Mouse (Mus musculus) lung, embryonic 15.5 days (tissue): ENCODE results near the gene Med26. TPM values are rescaled to one million over a fixed set of nuclear protein-coding genes. Genes with fewer than 3 reads are reported as not detected.

Experiments
- ATAC-seq: fragments of 200-750 bp; cut with Nextera tagmentation; 2 replicates; pipeline ENCODE4 v1.8.0; 2017; ENCODE audit warnings: moderate number of reproducible peaks, borderline replicate concordance; ENCODE audit not compliant: low FRiP score, low TSS enrichment; ENCODE audit errors: extremely low read depth
- H3K27ac ChIP-seq: fragments of 300-500 bp; sonication (generic); 2 replicates; pipeline ENCODE4 v1.5.1; 2015; ENCODE audit warnings: moderate library complexity, mild to moderate bottlenecking, inconsistent platforms
- H3K27me3 ChIP-seq: fragments of 300-500 bp; sonication (generic); 2 replicates; pipeline ENCODE4 v1.6.1; 2015; ENCODE audit warnings: inconsistent platforms
- H3K36me3 ChIP-seq: fragments of 300-500 bp; sonication (generic); 2 replicates; pipeline ENCODE4 v1.6.1; 2015; ENCODE audit warnings: inconsistent platforms
- H3K4me1 ChIP-seq: fragments of 300-500 bp; sonication (generic); 2 replicates; pipeline ENCODE4 v1.6.1; 2015; ENCODE audit warnings: inconsistent platforms
- H3K4me2 ChIP-seq: fragments of 300-500 bp; sonication (generic); 2 replicates; pipeline ENCODE4 v1.6.1; 2015; ENCODE audit warnings: inconsistent platforms, mild to moderate bottlenecking, moderate library complexity
- H3K4me3 ChIP-seq: fragments of 300-500 bp; sonication (generic); 2 replicates; pipeline ENCODE4 v1.5.1; 2015; ENCODE audit warnings: mild to moderate bottlenecking, inconsistent platforms
- H3K9ac ChIP-seq: fragments of 300-500 bp; sonication (generic); 2 replicates; pipeline ENCODE4 v1.6.1; 2015; ENCODE audit warnings: inconsistent platforms
- H3K9me3 ChIP-seq: fragments of 300-500 bp; sonication (generic); 2 replicates; pipeline ENCODE4 v1.6.1; 2016; ENCODE audit warnings: inconsistent platforms
- WGBS: fragments of 180-500 bp; shearing (Covaris S2); methylation state at CpG from one replicate; pipeline ENCODE4 v1.1.7; 2015; 5-methylcytosine and 5-hydroxymethylcytosine counted together
- polyA plus RNA-seq: library from polyadenylated mRNA; unstranded; fragments of >200 nt; fragmentation: Nextera tagmentation; extraction: Ambion mirVana; gene quantifications from 2 replicates; pipeline ENCODE4 v1.2.1, GENCODE M21; 2015

The Med26 gene
- polyA plus RNA-seq, 1 experiment from 2014 or later: 17.2 TPM

DNA sequence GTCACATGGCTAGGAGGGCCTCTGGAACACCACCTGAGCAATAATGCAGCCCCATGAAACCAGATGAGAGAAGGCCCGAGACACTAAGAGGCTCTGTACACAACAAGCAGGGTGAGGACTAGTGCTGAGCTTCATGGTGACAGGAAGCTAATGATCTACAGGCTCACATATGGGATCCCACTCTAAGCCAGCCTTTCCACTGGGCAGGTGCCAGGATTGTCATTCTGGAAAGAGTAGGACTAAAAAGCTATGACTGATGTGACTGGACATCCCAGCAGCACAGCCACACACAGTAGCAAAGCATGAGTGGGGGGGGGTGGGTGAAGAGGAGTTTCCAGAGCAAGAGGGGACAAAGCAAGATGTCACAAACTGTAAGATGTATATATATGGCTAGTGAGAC is 50.2 kb downstream of the Med26 start:
- H3K4me1 ChIP-seq: peaks cover 11% of the 10 kb centered on the region
- H3K4me3 ChIP-seq: no peak overlapping the region
- H3K4me2 ChIP-seq: no peak overlapping the region
- peaks cover 27% of the 10 kb centered on the region for H3K36me3 ChIP-seq
- WGBS: 71% methylated on average over 1 of the region's 1 CpGs
- H3K9ac ChIP-seq: no peak overlapping the region
- H3K9me3 ChIP-seq: no peaks in the 10 kb centered on the region
- no peaks in the 10 kb centered on the region for H3K27me3 ChIP-seq
- ATAC-seq: no peak
- no peak overlapping the region for H3K27ac ChIP-seq

DNA sequence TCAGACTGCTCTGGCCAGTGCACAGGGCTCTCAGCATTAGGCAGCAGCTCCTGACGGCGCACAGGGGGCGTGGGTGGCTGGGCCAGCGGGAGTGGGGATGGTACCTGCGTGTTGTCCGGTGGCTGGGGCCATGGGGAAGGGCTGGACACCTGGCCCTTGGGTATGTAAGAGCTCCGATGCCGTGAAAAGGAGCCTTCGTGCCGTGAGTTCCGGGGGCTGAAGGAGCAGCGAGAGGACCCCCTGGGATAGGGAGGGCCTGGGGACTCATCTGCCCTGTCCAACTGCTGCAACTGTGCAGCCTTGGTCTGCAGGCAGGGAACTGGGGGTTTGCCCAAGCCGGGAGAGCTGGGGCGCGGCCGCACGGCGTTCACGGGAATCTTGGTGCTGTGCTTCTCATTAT is 51.9 kb downstream of the Med26 start:
- H3K9ac ChIP-seq: no peak overlapping the region
- peaks cover 27% of the 10 kb centered on the region for H3K36me3 ChIP-seq
- no peaks in the 10 kb centered on the region for H3K27me3 ChIP-seq
- WGBS: 87% methylated on average over 19 of the region's 19 CpGs
- no peak overlapping the region for H3K4me3 ChIP-seq
- no peak overlapping the region for H3K27ac ChIP-seq
- H3K9me3 ChIP-seq: no peaks in the 10 kb centered on the region
- H3K4me1 ChIP-seq: peaks cover 15% of the 10 kb centered on the region
- no peak for ATAC-seq
- no peak overlapping the region for H3K4me2 ChIP-seq

DNA sequence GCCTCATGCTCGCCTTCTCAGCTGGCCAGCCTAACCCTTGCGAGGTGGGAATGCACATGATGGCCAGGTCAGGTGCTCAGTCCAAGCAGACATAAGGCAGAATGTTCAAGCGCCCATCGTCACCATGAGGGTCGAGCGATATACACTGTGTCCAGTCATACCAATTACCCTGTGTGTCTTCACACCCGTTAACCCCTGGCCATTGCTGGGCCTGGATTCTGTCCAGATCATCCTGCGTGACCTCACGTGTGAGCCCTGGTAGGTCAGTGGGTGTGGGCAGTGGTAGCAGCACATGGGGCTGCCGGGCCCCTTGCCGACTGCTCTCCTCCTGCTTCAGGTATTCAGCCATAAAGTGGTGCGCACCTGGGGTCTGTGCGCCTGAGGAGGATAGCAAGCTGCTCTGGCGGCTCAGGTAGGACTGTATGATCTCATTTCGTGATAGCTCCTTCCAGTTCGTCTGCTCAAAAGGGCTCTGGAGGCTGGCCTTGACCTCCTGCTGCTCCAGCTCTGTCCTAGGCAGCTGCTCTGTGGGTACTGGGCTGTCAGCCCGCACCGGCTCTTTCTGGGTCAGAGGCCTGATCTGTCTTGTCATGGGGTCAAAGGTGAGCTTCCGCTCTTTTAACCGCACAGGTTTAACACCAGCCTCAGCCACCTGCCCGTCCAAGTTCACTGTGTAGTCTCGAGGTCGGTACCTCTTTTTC is 52.5 kb downstream of the Med26 start:
- no peaks in the 10 kb centered on the region for H3K9me3 ChIP-seq
- H3K9ac ChIP-seq: no peak overlapping the region
- H3K36me3 ChIP-seq: peaks cover 27% of the 10 kb centered on the region
- no peak overlapping the region for H3K27ac ChIP-seq
- 84% methylated on average over 23 of the region's 23 CpGs for WGBS
- no peak for ATAC-seq
- H3K4me3 ChIP-seq: no peak overlapping the region
- peaks cover 22% of the 10 kb centered on the region for H3K4me1 ChIP-seq
- no peak overlapping the region for H3K4me2 ChIP-seq
- H3K27me3 ChIP-seq: no peaks in the 10 kb centered on the region

DNA sequence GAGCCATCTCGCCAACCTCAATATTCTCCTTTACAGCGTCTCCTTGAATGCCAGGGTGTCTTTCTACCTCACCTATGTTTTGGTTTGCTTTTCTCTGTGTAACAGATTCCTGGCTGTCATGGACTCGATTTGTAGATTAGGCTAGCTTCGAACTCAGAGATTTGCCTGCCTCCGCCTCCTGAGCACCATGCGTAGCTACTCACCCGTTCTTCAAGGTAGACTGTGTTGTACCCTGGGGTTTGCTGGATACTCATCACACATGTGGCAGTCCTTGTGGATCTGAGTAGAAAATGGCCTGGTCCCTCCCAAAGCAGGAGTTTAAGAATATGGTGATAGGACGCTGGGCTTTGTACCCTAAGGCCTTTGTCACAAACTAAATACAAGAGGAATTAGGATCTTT is 54.7 kb downstream of the Med26 start:
- Histone ChIP-seq H3K36me3 (peaks cover 36% of the 10 kb centered on the region), H3K27ac (peak overlapping the region; percentile 62), H3K4me1 (peaks cover 25% of the 10 kb centered on the region), H3K27me3 (no peaks in the 10 kb centered on the region), H3K9ac (peak overlapping the region; percentile 52), H3K9me3 (no peaks in the 10 kb centered on the region), H3K4me2 (peak overlapping the region; percentile 63), H3K4me3 (peak overlapping the region; percentile 82)
- 9% methylated on average over 8 of the region's 8 CpGs for WGBS
- ATAC-seq: no peak

DNA sequence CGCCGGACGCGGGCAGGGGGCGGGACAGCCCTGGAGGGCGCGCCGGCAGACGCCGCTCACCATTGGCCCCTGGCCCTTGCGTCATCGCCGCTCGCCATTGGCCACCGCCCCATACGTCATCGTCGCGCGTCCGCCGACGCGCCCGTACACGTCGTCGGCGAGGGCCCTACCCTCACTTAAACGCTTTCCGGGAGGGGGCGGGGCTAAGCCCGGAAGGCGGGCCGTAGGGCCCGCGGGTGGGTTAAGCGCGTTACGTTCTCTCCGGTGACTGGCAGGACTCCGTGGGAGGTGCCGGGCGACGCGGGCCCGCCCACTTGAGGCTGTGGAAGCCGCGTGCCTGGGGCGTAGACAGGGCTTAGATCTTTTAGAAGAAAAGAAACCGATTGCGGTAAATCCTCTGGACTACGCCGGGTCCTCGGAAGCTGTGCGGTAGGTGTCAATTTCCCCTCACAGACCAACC is 55.4 kb downstream of the Med26 start:
- under 1% methylated on average over 40 of the region's 56 CpGs for WGBS
- H3K4me1 ChIP-seq: peaks cover 25% of the 10 kb centered on the region
- H3K4me2 ChIP-seq: peak overlapping the region; percentile 77
- H3K9me3 ChIP-seq: no peaks in the 10 kb centered on the region
- ATAC-seq: peak; percentile 99
- H3K36me3 ChIP-seq: peaks cover 43% of the 10 kb centered on the region
- peak overlapping the region; percentile 62 for H3K27ac ChIP-seq
- no peaks in the 10 kb centered on the region for H3K27me3 ChIP-seq
- peak overlapping the region; percentile 82 for H3K9ac ChIP-seq
- H3K4me3 ChIP-seq: peak overlapping the region; percentile 82

DNA sequence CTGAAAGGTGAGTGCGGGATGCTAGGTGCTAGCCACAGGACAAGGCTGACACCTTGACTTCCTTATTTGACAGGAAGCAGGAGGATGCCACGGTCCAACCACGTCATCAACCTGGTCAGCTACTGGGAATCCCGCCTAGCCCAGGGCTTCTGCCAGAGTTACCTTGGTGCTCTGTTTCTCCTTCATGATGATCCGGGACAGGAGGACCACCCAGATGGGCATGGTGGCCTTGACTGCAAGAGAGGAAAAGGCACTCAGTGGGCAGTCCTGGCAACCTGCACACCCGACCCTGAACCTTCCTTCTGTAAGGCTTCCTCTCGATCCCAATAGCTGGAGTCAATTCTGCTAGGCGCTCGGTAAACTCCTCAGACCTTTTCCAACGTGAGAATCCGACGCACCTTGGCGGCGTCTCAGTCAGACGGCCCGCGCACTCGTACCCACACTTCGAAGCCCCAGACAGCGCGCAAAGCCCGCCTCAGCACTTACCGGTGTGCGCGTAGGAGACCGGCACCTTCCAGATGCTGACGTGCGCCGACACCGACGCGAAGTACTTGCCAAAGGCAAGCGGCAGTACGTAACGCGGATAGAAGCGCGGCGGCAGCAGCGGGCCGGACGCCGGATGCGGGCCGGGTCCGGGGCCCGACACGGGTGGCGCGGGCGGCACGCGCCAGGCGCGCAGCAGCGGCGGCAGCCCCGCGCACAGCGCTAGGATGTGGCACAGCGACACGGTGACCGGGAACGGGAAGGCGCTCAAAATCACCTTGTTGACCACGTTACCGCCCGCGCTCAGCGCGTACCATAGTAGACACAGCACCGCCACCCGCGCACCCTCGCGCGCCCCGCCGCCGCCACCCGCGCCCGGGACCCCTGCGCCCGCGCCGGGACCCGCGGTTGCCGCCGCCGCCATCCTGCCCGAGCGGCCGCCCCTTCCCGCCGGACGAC is 56.1 kb downstream of the Med26 start, which contains the start of gene Slc35e1:
Gene Slc35e1, minus strand, starts transcription at position 935 of the 942 bp plus-strand sequence.
- H3K9me3 ChIP-seq: no peaks in the 10 kb centered on the region
- peak within 1 kb of the TSS; percentile 69 for H3K27ac ChIP-seq
- peaks cover 49% of the 10 kb centered on the region for H3K36me3 ChIP-seq
- H3K4me1 ChIP-seq: peaks cover 25% of the 10 kb centered on the region
- H3K27me3 ChIP-seq: no peaks in the 10 kb centered on the region
- H3K4me3 ChIP-seq: peak within 1 kb of the TSS; percentile 82
- peak within 1 kb of the TSS; percentile 82 for H3K9ac ChIP-seq
- H3K4me2 ChIP-seq: peak within 1 kb of the TSS; percentile 77
- WGBS: under 1% methylated on average over 67 of the region's 98 CpGs
- ATAC-seq: no peak; the same call in none of the 2 replicates

DNA sequence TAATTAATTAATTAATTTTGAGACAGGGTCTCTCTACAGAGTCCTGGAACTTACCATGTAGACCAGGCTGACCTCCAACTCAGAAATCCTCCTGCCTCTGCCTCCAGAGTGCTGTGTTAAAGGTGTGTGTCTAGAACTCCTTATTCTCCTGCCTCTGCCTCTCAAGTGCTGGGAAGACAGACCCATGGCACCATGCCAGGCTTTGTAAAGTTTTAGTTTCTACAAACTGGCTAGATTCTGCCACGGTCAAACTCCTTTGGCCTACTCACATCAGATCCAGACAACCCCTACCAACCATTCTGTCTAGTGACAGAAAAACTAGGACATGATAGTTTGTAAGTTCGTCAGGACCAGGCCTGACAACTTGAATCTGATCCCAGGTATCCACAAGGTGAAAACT is 57.1 kb downstream of the Med26 start:
- no peak overlapping the region for H3K27ac ChIP-seq
- peak overlapping the region; percentile 77 for H3K4me2 ChIP-seq
- peak overlapping the region; percentile 82; the same call in 1 of the 2 replicates for H3K9ac ChIP-seq
- H3K4me1 ChIP-seq: peaks cover 28% of the 10 kb centered on the region
- H3K36me3 ChIP-seq: peaks cover 49% of the 10 kb centered on the region
- no peak for ATAC-seq
- peak overlapping the region; percentile 82 for H3K4me3 ChIP-seq
- no peaks in the 10 kb centered on the region for H3K9me3 ChIP-seq
- no peaks in the 10 kb centered on the region for H3K27me3 ChIP-seq
- WGBS: 66% methylated on average over 2 of the region's 2 CpGs

DNA sequence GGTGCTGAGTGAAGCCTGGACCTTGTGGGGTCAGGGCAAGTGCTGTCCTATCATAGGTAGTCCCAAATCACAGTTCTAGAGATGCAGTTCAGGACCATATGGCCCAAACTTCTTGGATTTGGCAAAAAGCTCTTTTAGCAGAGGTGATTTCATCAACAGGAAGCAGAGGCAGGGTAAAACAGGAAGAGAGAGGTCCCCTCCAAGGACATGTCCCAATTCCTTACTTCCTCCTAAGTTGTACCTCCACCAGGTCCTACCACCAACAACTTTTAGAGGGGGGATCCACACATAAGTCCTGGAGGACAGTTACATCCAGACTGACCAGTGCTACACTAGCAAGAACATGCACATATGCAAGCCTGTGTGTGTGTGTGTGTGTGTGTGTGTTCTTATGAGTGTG is 61.1 kb downstream of the Med26 start:
- no peak for ATAC-seq
- Histone ChIP-seq H3K9ac (no peak overlapping the region), H3K4me1 (peaks cover 22% of the 10 kb centered on the region), H3K9me3 (no peaks in the 10 kb centered on the region), H3K4me2 (no peak overlapping the region), H3K36me3 (peaks cover 64% of the 10 kb centered on the region), H3K27me3 (no peaks in the 10 kb centered on the region), H3K27ac (no peak overlapping the region), H3K4me3 (no peak overlapping the region)

DNA sequence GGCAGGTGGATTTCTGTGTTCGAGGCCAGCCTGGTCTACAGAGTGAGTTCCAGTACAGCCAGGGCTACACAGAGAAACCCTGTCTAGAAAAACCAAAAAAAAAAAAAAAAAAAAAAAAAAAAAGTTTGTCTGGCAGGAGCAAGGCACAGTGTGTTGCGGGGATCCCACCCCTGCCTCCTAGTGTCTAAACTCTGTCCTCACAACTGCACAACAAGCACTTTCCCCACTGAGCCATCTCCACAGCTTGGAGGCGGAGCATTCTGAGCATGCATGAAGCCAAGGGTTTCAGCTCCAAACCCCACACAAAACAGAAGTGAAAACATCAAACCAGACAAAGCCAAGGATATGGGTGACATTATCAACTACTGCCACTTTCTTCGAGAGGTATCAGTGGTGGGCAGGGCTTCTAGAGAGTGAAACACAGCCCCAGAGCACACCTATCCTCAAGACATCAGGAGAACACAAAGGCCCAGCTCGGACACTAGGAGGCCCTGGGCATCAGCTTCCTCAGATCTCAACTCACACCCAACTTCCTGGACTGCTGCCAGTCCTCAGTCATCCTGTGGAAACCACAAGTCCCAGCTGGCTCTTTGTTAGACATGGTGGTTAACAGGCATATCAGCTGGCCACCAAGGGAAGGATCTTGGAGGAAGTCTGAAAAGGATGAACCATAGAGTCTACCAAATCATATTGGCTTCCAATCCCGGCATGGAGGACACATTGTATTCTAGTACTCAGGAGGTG is 62.4 kb downstream of the Med26 start:
- no peaks in the 10 kb centered on the region for H3K27me3 ChIP-seq
- H3K9me3 ChIP-seq: no peaks in the 10 kb centered on the region
- no peak overlapping the region for H3K4me2 ChIP-seq
- H3K27ac ChIP-seq: no peak overlapping the region
- peaks cover 12% of the 10 kb centered on the region for H3K4me1 ChIP-seq
- peaks cover 65% of the 10 kb centered on the region for H3K36me3 ChIP-seq
- peak; percentile 58; the same call in 1 of the 2 replicates for ATAC-seq
- WGBS: 72% methylated on average over 6 of the region's 6 CpGs
- no peak overlapping the region for H3K4me3 ChIP-seq
- H3K9ac ChIP-seq: no peak overlapping the region

DNA sequence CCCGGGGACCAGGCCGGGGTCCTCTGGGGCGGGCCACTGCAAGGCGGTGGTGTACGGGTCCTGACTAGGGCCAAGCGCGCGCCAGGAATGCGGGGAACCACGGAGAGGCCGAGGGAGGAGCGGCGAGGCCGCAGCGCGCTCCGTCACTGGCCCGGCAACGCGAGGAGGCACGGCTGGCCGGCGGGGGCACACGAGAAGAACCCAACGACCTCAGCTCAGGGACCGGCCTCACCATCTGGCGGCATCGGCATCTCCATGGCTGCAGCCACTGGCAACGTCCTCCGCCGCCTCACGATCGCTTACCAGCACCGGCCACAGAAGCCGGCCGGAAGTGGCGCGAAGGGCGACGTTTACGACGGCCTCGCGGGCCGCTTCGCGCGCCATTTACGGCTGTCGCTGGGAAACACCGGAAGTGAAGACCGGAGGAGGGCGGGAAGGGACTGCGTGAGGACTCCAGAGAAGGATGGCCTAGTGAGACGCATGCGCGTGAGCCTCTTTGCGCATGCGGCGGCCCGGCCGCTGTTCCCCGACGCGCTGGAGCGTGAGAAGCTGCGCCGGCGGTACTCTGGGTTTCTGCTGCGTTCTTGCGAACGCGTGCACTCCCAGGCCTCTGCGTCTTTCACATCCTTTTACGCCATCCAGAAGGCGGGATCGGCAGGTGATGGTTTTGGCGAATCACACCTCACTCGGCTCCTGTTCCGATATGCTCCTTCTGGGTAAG is 73.1 kb downstream of the Med26 start, which contains the start of gene Cherp:
Gene Cherp, minus strand, starts transcription at position 401 of the 721 bp plus-strand sequence.
- peaks cover 22% of the 10 kb centered on the region for H3K4me1 ChIP-seq
- no peaks in the 10 kb centered on the region for H3K27me3 ChIP-seq
- no peaks in the 10 kb centered on the region for H3K9me3 ChIP-seq
- peak within 1 kb of the TSS; percentile 95 for H3K4me3 ChIP-seq
- H3K36me3 ChIP-seq: peaks cover 43% of the 10 kb centered on the region
- H3K27ac ChIP-seq: peak within 1 kb of the TSS; percentile 89
- peak within 1 kb of the TSS; percentile 91 for H3K9ac ChIP-seq
- H3K4me2 ChIP-seq: peak within 1 kb of the TSS; percentile 92
- WGBS: under 1% methylated on average over 79 of the region's 80 CpGs
- peak; percentile 95 for ATAC-seq

DNA sequence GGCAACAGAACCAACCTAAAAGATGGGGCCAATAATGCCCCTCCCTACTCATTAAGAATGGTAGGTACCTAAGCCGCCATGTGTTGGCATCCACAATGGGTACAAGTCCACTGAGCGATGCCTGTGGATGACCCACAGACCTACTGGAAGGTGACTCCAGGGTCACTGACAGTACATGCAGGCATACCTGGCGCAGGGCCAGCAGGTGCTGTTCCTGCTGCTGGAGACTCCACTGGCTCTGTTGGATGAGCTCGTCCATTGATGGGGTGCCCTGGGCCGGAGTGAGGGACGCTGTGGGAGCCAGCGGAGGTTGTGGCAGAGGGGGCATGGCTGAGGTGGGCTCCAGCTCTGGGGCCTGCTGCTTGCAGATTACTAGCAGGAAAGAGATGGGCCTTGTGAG is 77.4 kb downstream of the Med26 start:
- 93% methylated on average over 7 of the region's 7 CpGs for WGBS
- Histone ChIP-seq H3K27me3 (no peaks in the 10 kb centered on the region), H3K9ac (no peak overlapping the region), H3K4me3 (no peak overlapping the region), H3K4me2 (no peak overlapping the region), H3K36me3 (peaks cover 76% of the 10 kb centered on the region), H3K27ac (no peak overlapping the region), H3K9me3 (no peaks in the 10 kb centered on the region), H3K4me1 (peaks cover 15% of the 10 kb centered on the region)
- ATAC-seq: no peak
